Mouse (Mus musculus): ENCODE data around the gene Zcwpw1. TPM values are rescaled to one million over a fixed set of nuclear protein-coding genes. Genes with fewer than 3 reads are reported as not detected.

Zcwpw1 gene
- total and polyA plus RNA-seq, 2 experiments = 1.7 to 3.3 TPM

DNA sequence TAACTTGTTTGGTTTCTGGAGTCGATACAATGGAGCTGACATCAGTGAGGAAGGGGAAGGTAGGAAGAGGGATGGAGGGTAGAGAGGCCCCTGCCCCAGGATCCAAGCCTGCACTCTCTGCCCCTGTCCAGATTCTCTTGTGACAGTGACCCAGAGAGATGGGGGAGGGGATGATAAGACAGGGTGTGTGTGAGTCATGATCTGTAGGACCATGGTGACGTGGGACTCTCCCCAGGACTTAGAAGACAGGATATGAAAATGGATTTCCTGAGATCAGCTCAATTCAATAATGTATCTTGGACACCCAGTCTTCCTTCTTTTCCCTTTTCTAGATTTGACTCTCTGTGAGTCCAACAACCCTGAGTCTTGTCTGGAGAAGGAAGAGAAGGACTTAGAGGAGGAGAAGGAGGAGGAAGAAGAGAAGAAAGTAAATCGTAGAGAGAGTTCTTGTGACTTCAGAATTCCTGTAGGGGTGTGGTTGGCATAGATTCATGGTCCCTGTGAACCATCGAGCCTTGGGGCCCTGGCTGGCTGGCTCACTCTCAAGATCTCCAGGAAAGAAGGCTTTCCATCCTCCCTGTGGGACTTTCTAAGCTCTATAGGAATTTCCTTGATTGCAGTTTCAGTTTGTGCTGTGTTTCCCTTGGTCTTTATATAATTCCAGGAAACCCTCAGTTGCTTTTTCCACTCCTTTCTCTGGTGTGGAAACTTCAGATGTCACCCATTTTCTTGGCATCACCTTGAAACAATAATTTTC is 30.0 kb downstream of the Zcwpw1 start:
- Histone ChIP-seq H3K27ac (replicated peaks; ENCODE audit: insufficient read depth, low read depth, low read length) (no peak overlapping the region), H3K4me1 (ENCODE audit: control insufficient read depth, insufficient read depth, low read length) (no peaks in the 10 kb centered on the region), H3K79me2 (ENCODE audit: control insufficient read depth, insufficient read depth, low read length) (no peaks in the 10 kb centered on the region), H3K36me3 (ENCODE audit: control insufficient read depth, insufficient read depth, low read length) (no peaks in the 10 kb centered on the region), H3K9ac (ENCODE audit: low read depth, low read length) (no peak overlapping the region), H3K4me3 (ENCODE audit: insufficient read depth, low read depth, low read length) (no peak overlapping the region), H3K27me3 (ENCODE audit: control insufficient read depth, insufficient read depth, low read length) (no peaks in the 10 kb centered on the region)
- peak; percentile 9 for DNase-seq (ENCODE audit: extremely low read depth, low read depth, low spot score)
- TF ChIP-seq POLR2A (IDR thresholded peaks at IDR 0.05; ENCODE audit: extremely low read depth, insufficient read depth, low read length) (no peak), CTCF (IDR thresholded peaks at IDR 0.05; ENCODE audit: low read depth, low read length) (no peak)
- WGBS = 68% methylated on average over 4 of the region's 4 CpGs

DNA sequence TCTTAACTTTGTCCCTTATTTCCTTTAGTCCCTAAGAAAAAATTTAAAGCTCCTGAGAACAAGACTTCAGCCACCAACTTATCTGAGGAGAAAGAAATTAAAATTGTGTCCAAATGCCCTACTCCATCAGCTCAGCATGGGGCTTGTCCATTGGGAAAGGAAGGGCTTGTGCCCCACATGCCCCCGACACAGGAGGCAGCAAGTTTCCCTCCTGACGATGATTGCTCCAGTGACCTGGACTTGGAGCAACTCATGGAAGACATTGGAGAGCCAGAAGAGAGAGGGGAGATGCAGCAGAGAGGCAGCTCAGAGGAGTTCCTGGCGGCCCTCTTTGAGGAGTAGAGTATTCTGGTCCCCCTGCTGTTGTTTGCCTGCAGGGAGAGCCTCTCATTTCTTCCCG is 34.5 kb downstream of the Zcwpw1 start:
- 84% methylated on average over 4 of the region's 4 CpGs for WGBS

DNA sequence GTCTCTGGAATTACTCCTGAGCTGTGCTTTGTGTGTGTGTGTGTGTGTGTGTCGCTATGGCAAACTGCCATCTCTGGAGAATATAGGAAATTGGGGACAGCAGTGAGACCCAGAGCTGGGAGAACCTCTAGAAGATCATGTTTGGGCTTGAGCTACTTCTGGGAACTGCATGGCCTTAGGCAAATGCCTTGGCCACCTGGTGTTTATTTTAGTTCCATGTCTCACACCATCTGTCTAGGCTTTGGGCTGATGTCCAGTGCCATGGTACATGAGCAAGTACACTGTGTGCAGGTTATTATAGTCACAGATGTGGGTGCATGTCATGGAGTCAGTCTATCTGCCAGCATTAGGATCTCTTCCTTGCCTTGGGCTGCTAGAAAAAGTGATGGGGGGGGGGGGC is 35.0 kb downstream of the Zcwpw1 start:
- Histone ChIP-seq H3K9ac (ENCODE audit: low read depth, low read length) (no peak overlapping the region), H3K36me3 (ENCODE audit: control insufficient read depth, insufficient read depth, low read length) (no peaks in the 10 kb centered on the region), H3K27me3 (ENCODE audit: control insufficient read depth, insufficient read depth, low read length) (no peaks in the 10 kb centered on the region), H3K79me2 (ENCODE audit: control insufficient read depth, insufficient read depth, low read length) (no peaks in the 10 kb centered on the region), H3K4me1 (ENCODE audit: control insufficient read depth, insufficient read depth, low read length) (no peaks in the 10 kb centered on the region), H3K27ac (replicated peaks; ENCODE audit: insufficient read depth, low read depth, low read length) (no peak overlapping the region), H3K4me3 (ENCODE audit: insufficient read depth, low read depth, low read length) (no peak overlapping the region)
- TF ChIP-seq CTCF (IDR thresholded peaks at IDR 0.05; ENCODE audit: low read depth, low read length) (no peak), POLR2A (IDR thresholded peaks at IDR 0.05; ENCODE audit: extremely low read depth, insufficient read depth, low read length) (no peak)
- DNase-seq (ENCODE audit: extremely low read depth, low read depth, low spot score) = no peak
- 82% methylated on average over 1 of the region's 1 CpGs for WGBS

More for the DNA sequence above, 34.5 kb downstream of the Zcwpw1 start:
- no peak overlapping the region for H3K27ac ChIP-seq (replicated peaks; ENCODE audit: insufficient read depth, low read depth, low read length)
- no peaks in the 10 kb centered on the region for H3K36me3 ChIP-seq (ENCODE audit: control insufficient read depth, insufficient read depth, low read length)
- no peak for DNase-seq (ENCODE audit: extremely low read depth, low read depth, low spot score)
- H3K4me3 ChIP-seq (ENCODE audit: insufficient read depth, low read depth, low read length) = no peak overlapping the region
- no peaks in the 10 kb centered on the region for H3K79me2 ChIP-seq (ENCODE audit: control insufficient read depth, insufficient read depth, low read length)
- H3K4me1 ChIP-seq (ENCODE audit: control insufficient read depth, insufficient read depth, low read length) = no peaks in the 10 kb centered on the region
- no peak for TF ChIP-seq POLR2A (IDR thresholded peaks at IDR 0.05; ENCODE audit: extremely low read depth, insufficient read depth, low read length)
- no peak for TF ChIP-seq CTCF (IDR thresholded peaks at IDR 0.05; ENCODE audit: low read depth, low read length)
- H3K27me3 ChIP-seq (ENCODE audit: control insufficient read depth, insufficient read depth, low read length) = no peaks in the 10 kb centered on the region
- H3K9ac ChIP-seq (ENCODE audit: low read depth, low read length) = no peak overlapping the region

DNA sequence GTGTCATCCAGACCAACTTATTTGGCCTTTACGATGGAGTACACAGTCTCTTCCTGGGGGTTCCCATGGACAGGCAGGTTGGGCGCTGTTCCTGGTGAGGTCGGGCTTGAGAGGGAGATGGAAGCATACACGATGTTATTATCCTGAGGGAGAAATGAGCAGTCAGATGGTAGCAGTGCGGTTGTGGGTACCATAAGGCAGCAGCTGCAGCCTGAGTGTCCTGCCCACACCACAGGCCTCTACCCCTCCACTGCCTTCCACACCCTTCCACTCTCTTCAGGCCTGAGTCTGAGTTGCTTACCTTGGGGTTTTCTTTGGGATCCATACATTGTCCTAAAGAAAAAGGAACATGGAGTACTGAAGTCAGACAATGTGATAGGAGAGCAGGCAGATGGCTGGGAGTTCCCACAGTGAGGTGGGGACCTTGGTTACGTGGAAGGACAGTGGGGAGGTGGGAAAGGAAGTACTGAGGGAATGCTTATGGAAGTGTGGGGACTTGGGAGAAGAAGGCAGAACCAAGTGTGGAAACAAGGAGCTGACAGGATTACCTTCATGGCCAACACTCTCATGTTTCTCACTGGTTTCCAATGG is 36.0 kb downstream of the Zcwpw1 start:
- Histone ChIP-seq H3K4me3 (ENCODE audit: insufficient read depth, low read depth, low read length) (no peak overlapping the region), H3K27ac (replicated peaks; ENCODE audit: insufficient read depth, low read depth, low read length) (no peak overlapping the region), H3K9ac (ENCODE audit: low read depth, low read length) (no peak overlapping the region), H3K79me2 (ENCODE audit: control insufficient read depth, insufficient read depth, low read length) (no peaks in the 10 kb centered on the region), H3K4me1 (ENCODE audit: control insufficient read depth, insufficient read depth, low read length) (no peaks in the 10 kb centered on the region), H3K36me3 (ENCODE audit: control insufficient read depth, insufficient read depth, low read length) (no peaks in the 10 kb centered on the region), H3K27me3 (ENCODE audit: control insufficient read depth, insufficient read depth, low read length) (no peaks in the 10 kb centered on the region)
- 88% methylated on average over 6 of the region's 6 CpGs for WGBS
- TF ChIP-seq CTCF (IDR thresholded peaks at IDR 0.05; ENCODE audit: low read depth, low read length) (no peak), POLR2A (IDR thresholded peaks at IDR 0.05; ENCODE audit: extremely low read depth, insufficient read depth, low read length) (no peak)
- DNase-seq (ENCODE audit: extremely low read depth, low read depth, low spot score) = no peak

DNA sequence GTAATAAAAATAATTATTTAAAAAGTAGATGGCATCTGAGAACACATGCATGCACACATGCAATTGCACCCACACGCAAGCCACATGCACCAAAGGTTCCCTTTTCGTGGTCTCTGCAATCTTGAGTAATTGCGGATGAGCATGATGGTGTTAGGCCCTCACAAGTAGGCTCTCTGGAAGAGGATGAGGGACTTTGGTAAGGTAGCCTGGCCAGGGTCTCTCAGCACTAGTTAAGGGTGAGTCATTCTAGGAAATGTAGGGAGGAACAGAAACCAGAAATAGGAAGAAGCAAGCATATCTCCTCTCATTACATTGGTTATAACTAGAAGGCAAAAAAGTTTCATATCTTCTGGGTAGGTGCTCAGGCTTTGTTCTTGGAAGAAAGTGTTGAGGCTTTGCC is 37.4 kb downstream of the Zcwpw1 start:
- no peaks in the 10 kb centered on the region for H3K4me1 ChIP-seq (ENCODE audit: control insufficient read depth, insufficient read depth, low read length)
- peak; percentile 16 for DNase-seq (ENCODE audit: extremely low read depth, low read depth, low spot score)
- TF ChIP-seq POLR2A (IDR thresholded peaks at IDR 0.05; ENCODE audit: extremely low read depth, insufficient read depth, low read length) (no peak), CTCF (IDR thresholded peaks at IDR 0.05; ENCODE audit: low read depth, low read length) (no peak)
- H3K27ac ChIP-seq (replicated peaks; ENCODE audit: insufficient read depth, low read depth, low read length) = no peak overlapping the region
- no peaks in the 10 kb centered on the region for H3K36me3 ChIP-seq (ENCODE audit: control insufficient read depth, insufficient read depth, low read length)
- WGBS = 86% methylated on average over 3 of the region's 3 CpGs
- H3K27me3 ChIP-seq (ENCODE audit: control insufficient read depth, insufficient read depth, low read length) = no peaks in the 10 kb centered on the region
- H3K79me2 ChIP-seq (ENCODE audit: control insufficient read depth, insufficient read depth, low read length) = no peaks in the 10 kb centered on the region
- no peak overlapping the region for H3K9ac ChIP-seq (ENCODE audit: low read depth, low read length)
- no peak overlapping the region for H3K4me3 ChIP-seq (ENCODE audit: insufficient read depth, low read depth, low read length)

DNA sequence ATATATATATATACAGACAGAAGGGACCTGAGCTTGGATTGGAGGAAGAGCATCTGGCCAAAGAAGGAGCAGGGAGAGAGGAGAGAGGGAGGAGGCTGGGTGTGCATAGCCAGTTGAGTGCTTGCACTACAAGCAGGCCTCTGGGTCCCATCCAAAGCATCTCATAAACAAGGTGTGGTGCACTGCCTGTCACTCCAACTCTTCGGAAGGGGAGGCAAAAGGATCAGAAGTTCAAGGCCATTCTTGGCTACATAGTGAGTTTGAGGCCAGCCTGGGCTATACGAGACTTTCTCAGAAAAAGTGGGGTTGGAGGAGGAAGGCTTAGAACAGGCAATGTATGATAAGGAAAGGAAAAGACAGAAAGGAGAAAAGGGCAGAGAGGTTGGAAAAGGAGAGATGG is 38.4 kb downstream of the Zcwpw1 start:
- H3K27ac ChIP-seq (replicated peaks; ENCODE audit: insufficient read depth, low read depth, low read length) = no peak overlapping the region
- no peak overlapping the region for H3K4me3 ChIP-seq (ENCODE audit: insufficient read depth, low read depth, low read length)
- 70% methylated on average over 2 of the region's 2 CpGs for WGBS
- H3K4me1 ChIP-seq (ENCODE audit: control insufficient read depth, insufficient read depth, low read length) = peaks cover 2% of the 10 kb centered on the region; the same call in 1 of the 2 replicates
- no peak for DNase-seq (ENCODE audit: extremely low read depth, low read depth, low spot score)
- TF ChIP-seq POLR2A (IDR thresholded peaks at IDR 0.05; ENCODE audit: extremely low read depth, insufficient read depth, low read length) (no peak), CTCF (IDR thresholded peaks at IDR 0.05; ENCODE audit: low read depth, low read length) (no peak)
- no peak overlapping the region for H3K9ac ChIP-seq (ENCODE audit: low read depth, low read length)
- no peaks in the 10 kb centered on the region for H3K36me3 ChIP-seq (ENCODE audit: control insufficient read depth, insufficient read depth, low read length)
- no peaks in the 10 kb centered on the region for H3K27me3 ChIP-seq (ENCODE audit: control insufficient read depth, insufficient read depth, low read length)
- H3K79me2 ChIP-seq (ENCODE audit: control insufficient read depth, insufficient read depth, low read length) = no peaks in the 10 kb centered on the region
